Mouse (Mus musculus) kidney, postnatal 36 days (tissue): ENCODE results near the gene Spats2.

ENCODE experiments used
- DNase-seq, 2 experiments: peaks; one replicate each; pipeline ENCODE4 v3.0.0; 2021 to 2022; ENCODE audit warnings: mixed read lengths in 2 of 2

Gene Spats2

DNA sequence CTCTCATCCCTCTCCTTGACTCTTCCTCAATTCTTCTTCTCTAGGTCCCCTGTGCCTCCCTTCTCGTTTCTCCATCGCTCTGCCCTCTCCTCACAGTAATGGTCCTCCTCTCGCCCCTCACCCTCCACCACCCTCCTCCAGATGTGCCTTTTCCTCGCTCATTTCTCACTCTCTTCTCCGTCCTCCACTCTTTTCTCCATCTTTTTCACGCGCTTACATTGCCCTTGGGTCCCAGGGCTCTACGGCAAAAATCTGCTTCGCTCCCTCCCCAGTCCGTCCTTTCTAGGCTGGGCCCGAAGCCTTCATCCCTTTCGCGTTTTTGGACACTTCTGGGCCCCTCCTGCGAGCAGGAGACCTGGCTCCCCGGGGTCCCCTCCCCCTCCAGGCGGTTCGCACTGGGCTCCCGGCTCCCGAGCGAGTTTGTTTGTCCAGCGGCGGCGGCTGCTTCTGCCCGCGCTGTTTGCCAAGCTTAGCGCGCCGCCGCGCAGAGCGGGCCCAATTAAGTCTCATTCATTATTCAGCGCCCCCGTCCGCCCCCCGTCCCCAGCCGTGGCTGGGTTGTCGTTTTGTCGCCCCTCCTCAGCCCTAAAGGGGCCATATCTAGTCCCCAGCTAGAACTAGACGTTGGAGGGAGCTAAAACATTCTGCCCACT lies 27.8 kb upstream of the Spats2 start:
- peak in 1 of 2 experiments; percentile 77 for DNase-seq

DNA sequence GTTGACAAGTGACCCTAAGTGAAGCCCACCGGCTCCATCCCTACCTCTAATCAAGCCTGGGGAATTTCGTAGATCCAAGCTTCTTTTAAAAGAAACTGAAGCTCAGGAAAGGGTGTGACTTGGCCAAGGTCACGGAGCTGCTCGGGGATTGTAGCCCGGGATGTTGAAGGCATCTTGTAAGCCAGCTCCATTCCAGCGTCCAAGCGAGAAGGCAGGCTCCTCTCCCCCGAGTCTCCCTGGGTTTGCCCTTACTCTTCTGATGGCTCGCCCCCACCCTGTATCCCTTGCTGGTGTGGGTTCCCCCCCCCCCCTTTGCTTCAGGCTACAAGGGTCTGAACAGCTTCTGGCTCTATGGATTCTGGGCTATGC lies 27.2 kb upstream of the Spats2 start:
- peak in 1 of 2 experiments; percentile 33 for DNase-seq

DNA sequence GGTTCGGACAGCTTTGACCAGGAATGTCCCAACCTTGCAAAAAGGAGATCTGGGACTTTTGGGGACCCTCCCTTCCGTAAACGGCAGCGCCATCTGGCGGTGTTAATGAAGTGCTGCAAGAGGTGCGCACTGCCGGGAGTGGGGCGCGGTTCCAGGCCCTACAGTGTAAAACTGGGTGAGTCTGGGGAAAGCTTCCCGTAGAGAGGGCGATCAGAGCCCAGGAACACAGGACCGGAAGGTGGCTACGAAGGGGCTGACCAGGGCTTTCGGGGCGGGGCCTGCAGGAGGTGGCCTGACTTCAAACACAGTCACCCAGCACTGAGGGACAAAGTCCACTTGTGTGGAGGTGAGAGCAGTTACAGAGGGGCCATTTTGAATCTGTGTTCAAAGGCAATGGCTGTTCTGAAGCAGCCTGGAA lies 26.6 kb upstream of the Spats2 start:
- peak; percentile 92 to 93 for DNase-seq

DNA sequence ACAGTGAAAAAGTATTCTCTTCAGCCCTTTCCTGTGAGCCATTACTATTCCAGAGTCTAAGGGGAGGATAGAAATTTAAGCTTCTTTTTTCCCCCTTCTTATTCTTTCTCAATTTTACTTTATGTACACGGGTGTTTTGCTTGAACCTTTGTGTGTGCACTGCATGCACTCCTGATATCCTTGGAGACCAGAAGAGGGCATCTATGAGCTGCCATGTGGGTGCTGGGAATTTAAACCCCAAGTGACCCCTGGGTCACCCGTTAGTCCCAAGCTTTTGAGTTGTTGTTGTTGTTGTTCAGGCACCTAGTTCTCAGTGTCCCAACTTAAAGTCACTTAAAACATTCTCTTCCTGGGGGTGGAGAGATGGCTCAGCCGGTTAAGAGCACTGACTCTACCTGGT lies 25.7 kb upstream of the Spats2 start:
- peak in 1 of 2 experiments; percentile 34 for DNase-seq

- DNase-seq = peak in 1 of 2 experiments; percentile 57
Measured at GRCm38 (mm10) chr15:99105238-99105637, 20.5 kb upstream of the Spats2 start.

DNA sequence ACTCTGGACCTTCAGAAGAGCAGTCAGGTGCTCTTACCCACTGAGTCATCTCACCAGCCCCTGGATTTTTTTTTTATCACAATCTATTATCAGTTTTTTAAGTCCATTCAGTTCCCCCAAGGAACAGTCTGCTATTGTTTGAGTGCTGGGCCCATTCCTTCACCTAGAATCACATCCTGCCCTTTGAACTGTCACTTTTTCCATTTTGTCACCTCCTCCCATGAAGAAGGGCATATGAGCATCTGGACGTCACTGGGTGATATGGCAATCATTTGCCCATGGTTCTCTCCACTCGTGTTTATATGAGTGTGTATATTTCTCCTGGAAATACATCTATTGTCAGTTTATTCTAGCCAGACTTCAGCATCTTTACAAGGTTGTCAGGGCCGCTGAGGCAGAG lies 17.9 kb upstream of the Spats2 start:
- DNase-seq = no peak

- no peak for DNase-seq
Measured at GRCm38 (mm10) chr15:99111139-99111538, 14.6 kb upstream of the Spats2 start.

GRCm38 (mm10) chr15:99111809-99112208 lies 13.9 kb upstream of the Spats2 start:
- DNase-seq = no peak

- no peak for DNase-seq
Measured at GRCm38 (mm10) chr15:99112843-99113395, 12.8 kb upstream of the Spats2 start.

- DNase-seq = peak in 1 of 2 experiments; percentile 57
Measured at GRCm38 (mm10) chr15:99113396-99113975, 12.2 kb upstream of the Spats2 start.

- DNase-seq = peak in 1 of 2 experiments; percentile 18
Measured at GRCm38 (mm10) chr15:99114312-99115064, 11.2 kb upstream of the Spats2 start.

GRCm38 (mm10) chr15:99115065-99115423 lies 10.7 kb upstream of the Spats2 start:
- DNase-seq = no peak

- peak; percentile 19 to 49 for DNase-seq
Measured at GRCm38 (mm10) chr15:99116539-99116938, 9.2 kb upstream of the Spats2 start.

DNA sequence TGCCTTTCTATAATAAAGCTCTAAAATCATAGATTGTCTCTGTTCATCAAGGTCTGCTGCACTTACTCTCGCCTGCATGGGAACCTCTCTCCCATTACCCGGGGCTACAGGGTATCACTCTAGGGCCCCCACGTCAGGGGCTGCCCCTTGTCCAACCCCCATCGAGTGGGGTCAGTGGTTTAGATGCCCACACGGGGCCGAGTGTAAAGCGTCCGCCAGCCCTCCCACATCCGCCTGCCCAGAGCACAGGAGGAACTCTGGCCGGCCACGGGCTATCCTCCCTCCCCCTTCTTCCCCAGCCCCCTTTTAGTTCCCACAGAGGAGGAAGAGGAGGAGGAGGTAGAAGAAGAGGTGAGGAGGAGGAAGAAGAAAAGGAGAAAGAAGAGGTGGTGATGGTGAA lies 4.9 kb upstream of the Spats2 start:
- DNase-seq = no peak

GRCm38 (mm10) chr15:99122642-99123041 lies 3.1 kb upstream of the Spats2 start:
- no peak for DNase-seq

GRCm38 (mm10) chr15:99126081-99126815 lies 532 bp downstream of the Spats2 start:
- peak; percentile 90 to 96 for DNase-seq

DNA sequence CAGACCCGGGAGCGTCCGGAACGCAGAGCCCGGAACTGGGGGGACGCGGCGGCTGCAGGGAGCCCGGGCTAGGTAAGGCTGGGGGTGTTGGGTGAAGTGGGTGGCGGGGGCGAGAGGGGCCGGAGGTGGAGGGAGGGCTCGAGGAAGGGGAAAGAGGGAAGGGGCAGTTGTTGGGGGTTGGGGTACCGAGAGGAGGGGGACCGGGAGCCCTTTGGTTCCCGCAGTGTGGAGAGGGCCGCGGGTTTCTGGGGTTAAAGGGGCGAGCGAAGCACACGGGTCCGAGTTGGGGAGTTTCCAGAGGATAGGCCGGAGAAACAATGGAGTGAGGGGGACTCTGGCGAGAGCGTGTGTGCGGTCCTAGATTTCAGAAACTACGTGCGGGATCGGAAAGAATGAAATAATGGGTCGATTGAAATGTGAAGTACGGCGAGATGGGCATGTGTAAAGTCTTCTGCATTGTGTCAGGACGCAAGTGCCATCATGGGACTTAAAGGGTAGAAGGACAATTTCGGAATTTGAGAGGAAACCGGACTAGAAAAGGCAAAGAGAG lies 1.2 kb downstream of the Spats2 start:
- DNase-seq = no peak

- DNase-seq = no peak
Measured at GRCm38 (mm10) chr15:99127851-99128522, 2.3 kb downstream of the Spats2 start.

DNA sequence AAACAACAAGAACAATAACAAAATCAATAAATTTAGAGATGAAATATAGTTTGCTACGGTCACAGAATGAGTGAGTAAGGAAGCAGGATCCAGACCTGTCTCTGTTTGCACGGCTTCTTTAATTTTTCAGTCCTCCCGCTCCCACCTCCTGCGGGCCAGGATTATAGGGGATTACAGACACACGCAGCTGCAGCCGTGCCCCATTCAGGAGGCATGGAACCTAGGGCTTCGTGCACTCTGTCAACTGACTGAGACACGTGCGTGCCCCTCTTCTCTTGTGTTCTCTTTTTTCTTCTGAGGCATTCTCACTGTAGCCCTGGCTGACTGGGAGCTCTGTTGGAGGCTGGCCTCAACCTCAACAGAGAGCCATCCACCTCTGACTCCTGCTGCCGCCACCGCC lies 3.7 kb downstream of the Spats2 start:
- DNase-seq = no peak

GRCm38 (mm10) chr15:99129956-99130910 lies 4.5 kb downstream of the Spats2 start:
- no peak for DNase-seq

- DNase-seq = no peak
Measured at GRCm38 (mm10) chr15:99138389-99138788, 12.7 kb downstream of the Spats2 start.
